Mouse (Mus musculus) gastrocnemius, adult 18-20 months (tissue): ENCODE measurements around the gene Sec63. TPM values are rescaled to one million over a fixed set of nuclear protein-coding genes. Genes with fewer than 3 reads are reported as not detected.

Experiments used
- DNase-seq: peaks from one replicate; pipeline ENCODE4 v3.0.0; 2021; ENCODE audit warnings: low spot score
- long read RNA-seq, 2 experiments: library from polyadenylated mRNA; stranded (forward); transcript quantifications; one replicate each; pipeline ENCODE4 v2.0.0; 2021
- total RNA-seq, 2 experiments: library from RNA; stranded (reverse); gene quantifications; 2 replicates each; pipeline ENCODE4 v1.2.3; 2021

Gene Sec63
- 10 to 100 TPM; 26.9 to 27.7 TPM for total RNA-seq
- long read RNA-seq, experiment 1, full-length matches to known transcripts, result 46 of 54 reads
- long read RNA-seq, experiment 1, partial matches to known transcripts, result 2 of 54 reads
- long read RNA-seq, experiment 1, other reads (novel, unspliced or antisense), result 6 of 54 reads
- long read RNA-seq, experiment 2, full-length matches to known transcripts, result 36 of 44 reads
- long read RNA-seq, experiment 2, partial matches to known transcripts, result 2 of 44 reads
- long read RNA-seq, experiment 2, other reads (novel, unspliced or antisense), result 6 of 44 reads

GRCm38 (mm10) chr10:42760999-42761900 is at the start of gene Sec63:
Sec63 (plus strand) TSS chr10:42761496.
- DNase-seq, result peak; percentile 97

DNA sequence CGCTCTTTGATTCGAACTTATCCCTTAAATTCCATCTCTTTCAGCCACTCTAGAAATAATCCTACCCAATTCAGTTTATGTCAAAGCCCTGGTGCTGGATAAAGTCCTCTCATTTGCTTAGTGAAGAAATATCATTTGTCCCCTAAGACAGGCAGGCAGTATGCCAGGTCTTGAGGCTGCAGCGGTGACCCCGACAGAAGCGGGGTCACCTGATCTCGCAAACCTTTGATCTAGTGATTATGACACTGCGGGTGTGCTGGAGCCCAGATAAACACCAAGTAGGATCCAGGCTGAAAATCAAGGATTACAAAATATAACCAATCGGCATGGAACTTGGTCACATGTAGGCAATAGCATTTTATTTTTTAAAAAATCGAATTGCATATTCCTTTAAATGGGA is 46.6 kb upstream of the Sec63 start:
- no peak for DNase-seq

GRCm38 (mm10) chr10:42715366-42716035 is 45.8 kb upstream of the Sec63 start:
- DNase-seq, result no peak

GRCm38 (mm10) chr10:42722116-42722515 is 39.2 kb upstream of the Sec63 start:
- no peak for DNase-seq

- no peak for DNase-seq
These were observed 37.7 kb upstream of the Sec63 start for GRCm38 (mm10) chr10:42723275-42724232.

- DNase-seq, result no peak
These were observed 31.7 kb upstream of the Sec63 start for GRCm38 (mm10) chr10:42729607-42730006.

DNA sequence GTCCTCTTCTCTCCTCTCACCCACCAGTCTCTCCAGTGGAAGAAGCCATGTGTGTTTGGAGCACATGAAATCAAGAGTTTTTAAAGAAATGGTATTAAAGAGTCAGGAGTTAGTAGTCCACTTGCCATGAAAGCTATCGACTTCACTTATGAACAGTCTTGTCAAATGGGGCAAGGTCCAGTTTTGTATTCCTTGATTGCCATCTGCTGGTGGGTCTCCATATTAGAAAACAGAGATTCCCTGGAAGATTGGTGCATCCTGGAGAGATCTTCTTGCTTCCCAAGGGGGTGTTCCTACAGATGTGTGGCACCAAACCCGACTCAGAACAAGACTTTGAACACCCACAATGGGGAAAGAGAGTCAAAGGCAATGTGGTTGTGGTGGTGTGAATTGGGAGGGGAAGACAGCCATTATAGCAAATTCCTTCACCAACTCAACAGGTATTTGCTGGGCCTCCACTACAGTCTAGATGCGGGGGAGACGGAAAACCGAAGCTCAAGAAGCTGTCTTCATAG is 26.7 kb upstream of the Sec63 start:
- peak; percentile 14 for DNase-seq

DNA sequence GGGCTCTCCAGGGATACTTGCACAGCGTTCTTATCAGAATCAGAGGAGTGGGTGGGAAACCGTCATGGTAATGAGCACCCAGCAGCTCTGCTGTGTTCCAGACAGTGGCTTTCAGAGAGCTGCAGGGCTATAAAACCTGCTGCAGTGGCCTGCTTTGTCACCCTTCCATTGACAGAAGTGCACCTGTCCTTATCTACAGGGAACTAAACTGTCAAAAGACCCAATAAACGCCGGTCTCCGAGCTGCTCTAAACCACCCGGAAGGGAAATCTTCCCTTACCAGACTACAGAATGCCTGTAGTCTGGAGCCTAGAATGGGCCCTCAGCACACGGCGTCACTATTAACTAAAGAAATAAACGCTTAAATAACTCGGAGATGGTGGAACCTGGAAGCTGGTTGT is 9.5 kb upstream of the Sec63 start:
- no peak for DNase-seq

- DNase-seq, result no peak
These were observed 7.0 kb upstream of the Sec63 start for GRCm38 (mm10) chr10:42754341-42754740.

GRCm38 (mm10) chr10:42759741-42760140 is 1.6 kb upstream of the Sec63 start:
- DNase-seq, result no peak

DNA sequence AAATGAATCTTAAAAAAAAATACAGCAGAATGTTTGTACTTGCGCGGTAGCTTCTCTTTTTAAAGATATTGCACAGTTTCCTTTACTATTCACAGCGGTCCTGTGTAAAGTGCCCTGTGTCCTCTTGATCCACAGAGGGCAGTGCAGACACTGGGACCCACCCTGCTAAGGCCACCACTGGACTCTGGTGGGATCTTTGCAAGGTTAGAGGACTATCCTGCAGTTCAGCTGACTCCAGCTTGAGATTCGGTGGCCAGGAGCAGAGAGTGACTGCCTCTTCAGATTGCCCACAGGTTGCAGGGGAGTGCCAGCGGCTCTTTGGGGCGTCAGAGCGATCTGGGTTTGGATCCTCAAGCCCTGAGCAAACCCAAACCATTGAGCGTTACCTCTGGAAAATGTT is 967 bp upstream of the Sec63 start:
- no peak for DNase-seq

DNA sequence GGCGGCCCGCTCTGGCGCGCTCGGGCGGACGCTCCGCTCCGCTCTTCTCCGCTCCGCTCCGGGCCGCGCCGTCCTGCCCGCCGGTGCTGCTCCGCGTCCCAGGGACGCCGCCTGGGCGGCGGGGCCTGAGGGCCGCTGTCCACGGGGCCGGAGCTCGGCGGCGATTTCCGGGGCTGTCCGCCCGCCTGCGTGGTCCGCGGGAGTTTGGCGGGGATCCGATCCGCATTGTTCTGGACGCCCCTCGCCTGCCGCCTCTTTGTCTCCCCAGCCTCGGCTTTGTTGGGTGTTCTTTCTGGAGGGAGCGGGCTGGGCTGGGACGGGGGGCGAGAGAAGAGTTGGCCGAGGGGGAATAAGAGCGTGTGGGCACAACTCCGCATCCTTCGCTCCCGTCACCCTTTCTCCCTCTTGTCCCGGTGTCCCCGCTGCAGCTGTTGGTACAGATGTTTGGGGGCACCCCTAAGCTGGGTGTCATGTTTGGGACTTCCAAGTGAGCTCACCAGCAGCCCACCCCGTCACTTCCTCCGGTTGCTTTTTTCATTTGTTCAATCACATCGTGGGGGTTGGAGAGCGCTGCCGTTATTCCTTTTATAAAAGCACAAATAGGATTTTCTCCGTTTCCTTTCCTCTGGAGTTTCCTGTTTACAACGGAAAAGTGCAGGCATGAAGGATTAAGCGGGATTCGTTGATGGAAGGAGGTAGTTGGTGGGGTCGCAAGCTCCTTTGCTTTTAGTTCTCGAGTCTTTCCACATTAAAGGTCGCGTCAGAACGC is 789 bp downstream of the Sec63 start:
- no peak for DNase-seq

DNA sequence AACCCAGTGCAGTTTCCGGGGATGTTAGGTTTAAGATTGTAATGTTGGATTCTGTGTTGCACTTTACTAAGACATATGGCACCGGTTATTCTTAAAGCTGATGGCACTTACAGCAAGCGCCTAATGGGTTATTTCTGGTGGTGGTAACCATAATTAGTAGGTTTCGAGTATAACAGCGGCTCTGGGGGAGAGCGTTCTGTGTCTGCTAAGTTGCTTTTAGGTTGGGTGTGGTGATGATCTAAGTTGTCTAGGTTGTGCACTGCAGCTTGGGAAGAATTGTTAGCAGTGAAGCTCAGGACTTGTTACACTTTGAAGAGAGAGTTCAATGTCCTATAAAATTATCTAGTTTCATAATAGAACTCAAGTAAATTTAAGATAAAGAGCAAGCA is 1.4 kb downstream of the Sec63 start:
- DNase-seq, result peak; percentile 11

- no peak for DNase-seq
These were observed 1.9 kb downstream of the Sec63 start for GRCm38 (mm10) chr10:42763246-42763645.

DNA sequence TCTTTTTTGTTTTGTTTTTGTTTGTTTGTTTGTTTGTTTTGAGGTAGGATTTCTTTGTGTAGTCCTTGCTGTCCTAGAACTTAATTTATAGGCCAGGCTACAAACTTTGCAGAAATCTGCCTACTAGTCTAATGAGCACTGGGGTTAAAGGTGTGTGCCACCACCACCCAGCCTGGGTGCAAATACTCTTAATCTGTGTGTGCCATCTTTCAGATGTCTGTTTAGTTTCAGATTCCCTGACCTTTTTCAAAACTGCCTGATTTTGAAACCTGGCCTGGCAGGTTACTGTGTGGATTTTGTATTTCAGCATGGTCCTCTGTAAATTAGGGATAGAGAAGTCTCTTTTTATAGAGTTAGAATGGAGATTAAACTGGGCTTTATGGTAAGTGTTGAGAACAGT is 4.0 kb downstream of the Sec63 start:
- no peak for DNase-seq

GRCm38 (mm10) chr10:42775450-42775849 is 14.2 kb downstream of the Sec63 start:
- no peak for DNase-seq

- no peak for DNase-seq
These were observed 19.5 kb downstream of the Sec63 start for GRCm38 (mm10) chr10:42780753-42781152.

DNA sequence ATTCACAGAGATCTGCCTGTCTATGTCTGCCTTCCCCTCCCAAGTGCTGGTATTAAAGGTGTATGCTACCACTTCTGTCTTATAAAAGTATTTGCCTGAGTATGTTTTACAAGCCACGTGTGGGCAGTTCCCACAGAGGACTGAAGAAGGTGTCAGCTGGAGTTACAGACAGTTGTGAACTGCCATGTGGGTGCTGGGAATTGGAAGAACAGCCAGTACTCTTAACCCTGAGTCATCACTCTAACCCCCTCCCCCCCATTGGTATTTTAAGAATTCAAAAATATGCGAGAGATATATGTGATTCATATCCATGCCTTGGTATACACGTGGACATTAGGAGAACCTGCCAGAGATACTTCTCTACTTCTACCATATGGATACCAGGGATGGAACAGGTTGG is 20.4 kb downstream of the Sec63 start:
- DNase-seq, result no peak

- DNase-seq, result no peak
These were observed 39.6 kb downstream of the Sec63 start for GRCm38 (mm10) chr10:42800922-42801321.

DNA sequence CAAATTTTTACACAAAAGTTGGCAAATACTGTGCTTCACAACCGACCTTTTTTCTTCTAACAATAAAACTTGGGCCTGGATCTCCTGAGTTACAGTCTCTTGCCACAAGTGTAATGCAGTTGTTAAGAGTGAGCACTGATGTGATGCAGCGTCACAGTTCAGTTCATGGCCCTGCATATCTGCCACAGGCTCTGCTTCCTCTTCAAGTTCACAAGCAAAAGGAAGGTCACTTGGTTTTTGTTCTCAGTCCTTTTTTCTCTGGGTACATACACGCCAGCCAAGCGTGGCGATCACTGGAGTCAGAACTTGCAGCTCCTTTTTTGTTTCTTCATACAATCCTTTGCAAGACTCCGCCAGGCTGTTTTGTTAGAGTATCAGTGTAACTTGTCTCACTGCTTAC is 64.6 kb downstream of the Sec63 start:
- DNase-seq, result no peak
